Mouse (Mus musculus) spleen, adult 2 months (tissue): ENCODE measurements around the gene Col6a1. TPM values are rescaled to one million over a fixed set of nuclear protein-coding genes. Genes with fewer than 3 reads are reported as not detected.

ENCODE experiments used
- DNase-seq, 2 experiments: peaks; one replicate each; pipeline versions ENCODE4 v3.0.0 to v3.0.0-alpha.2; 2012 to 2021; ENCODE audit warnings: low spot score in 2 of 2, low read depth in 1 of 2
- H3K27ac ChIP-seq: fragments of 200-500 bp; 2 replicates; pipeline ENCODE4 v1.5.1; 2012; ENCODE audit warnings: low read length, inconsistent platforms; ENCODE audit not compliant: insufficient read depth
- H3K27me3 ChIP-seq: fragments of 200-500 bp; 2 replicates; pipeline ENCODE4 v1.6.1; 2012; ENCODE audit warnings: mild to moderate bottlenecking, moderate library complexity, low read length, inconsistent platforms; ENCODE audit not compliant: control insufficient read depth, insufficient read depth
- H3K36me3 ChIP-seq: fragments of 200-500 bp; 2 replicates; pipeline ENCODE4 v1.6.1; 2012; ENCODE audit warnings: mild to moderate bottlenecking, low read length, inconsistent platforms; ENCODE audit not compliant: control insufficient read depth, insufficient read depth
- H3K4me1 ChIP-seq: fragments of 200-500 bp; 2 replicates; pipeline ENCODE4 v1.6.1; 2011; ENCODE audit warnings: inconsistent platforms; ENCODE audit not compliant: control insufficient read depth, insufficient read depth, insufficient read length
- H3K4me3 ChIP-seq: fragments of 200-500 bp; 2 replicates; pipeline ENCODE4 v1.5.1; 2011; ENCODE audit warnings: mild to moderate bottlenecking, inconsistent platforms; ENCODE audit not compliant: insufficient read depth, insufficient read length; ENCODE audit errors: extremely low read depth
- CTCF ChIP-seq: fragments of 200-500 bp; IDR thresholded peaks from 2 replicates; pipeline ENCODE4 v1.5.1; 2011; ENCODE audit warnings: mild to moderate bottlenecking, inconsistent platforms; ENCODE audit not compliant: insufficient read depth, insufficient read length, insufficient replicate concordance; ENCODE audit errors: extremely low read depth
- POLR2A ChIP-seq: fragments of 200-500 bp; IDR thresholded peaks from 2 replicates; pipeline ENCODE4 v1.6.1; 2011; ENCODE audit warnings: low read depth, low read length, inconsistent platforms
- WGBS: fragments of 180-500 bp; shearing (Covaris S2); methylation state at CpG from one replicate; pipeline ENCODE4 v1.1.7; 2018; 5-methylcytosine and 5-hydroxymethylcytosine counted together
- polyA plus RNA-seq: library from polyadenylated mRNA; depleted of rRNA; stranded (reverse); fragments of >200 nt; gene quantifications from 2 replicates; pipeline ENCODE4 v1.2.3, GENCODE M21; 2012

Gene Col6a1
- polyA plus RNA-seq, 1 experiment: 14.3 TPM

GRCm38 (mm10) chr10:76699816-76700215 is 26.2 kb downstream of the Col6a1 start:
- no peak overlapping the region for H3K27ac ChIP-seq
- no peaks in the 10 kb centered on the region for H3K36me3 ChIP-seq
- no peak for DNase-seq
- 78% methylated on average over 7 of the region's 7 CpGs for WGBS
- H3K4me3 ChIP-seq: no peak overlapping the region
- TF ChIP-seq POLR2A (no peak), CTCF (no peak)
- H3K4me1 ChIP-seq: no peaks in the 10 kb centered on the region
- H3K27me3 ChIP-seq: no peaks in the 10 kb centered on the region

DNA sequence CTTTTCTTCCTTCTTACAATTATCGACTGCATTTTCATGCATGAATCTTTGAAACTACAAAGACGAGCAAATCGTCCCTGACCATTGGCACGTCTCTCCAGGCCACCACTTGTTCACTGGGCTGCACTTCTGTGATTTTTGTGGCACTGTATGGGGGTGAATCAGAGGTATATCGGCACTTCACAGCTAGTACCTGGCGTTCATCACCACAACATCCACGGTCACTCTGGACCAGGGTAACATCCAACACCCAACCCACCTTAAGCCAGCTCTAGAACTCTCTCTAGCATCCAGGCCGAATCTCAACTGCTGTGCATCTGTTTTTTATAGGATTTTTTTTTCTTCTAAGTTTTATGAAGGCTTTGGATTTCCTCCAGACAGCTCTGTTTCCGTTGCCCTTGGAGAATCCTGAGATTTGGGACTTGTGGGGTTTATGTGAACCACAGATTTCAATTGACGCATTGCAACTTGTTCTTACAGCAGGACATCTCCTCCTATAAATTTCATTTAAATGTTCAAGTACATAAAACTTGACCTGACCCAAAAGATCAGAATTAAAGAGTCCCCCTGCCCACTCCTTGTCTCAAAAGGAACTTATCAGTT is 30.6 kb downstream of the Col6a1 start:
- no peak for DNase-seq
- H3K27me3 ChIP-seq: no peaks in the 10 kb centered on the region
- no peak overlapping the region for H3K4me3 ChIP-seq
- H3K36me3 ChIP-seq: no peaks in the 10 kb centered on the region
- H3K4me1 ChIP-seq: no peaks in the 10 kb centered on the region
- WGBS: 79% methylated on average over 10 of the region's 10 CpGs
- no peak overlapping the region for H3K27ac ChIP-seq
- TF ChIP-seq CTCF (no peak), POLR2A (no peak)

GRCm38 (mm10) chr10:76694765-76695164 is 31.2 kb downstream of the Col6a1 start:
- H3K4me3 ChIP-seq: no peak overlapping the region
- H3K27me3 ChIP-seq: no peaks in the 10 kb centered on the region
- no peak overlapping the region for H3K27ac ChIP-seq
- TF ChIP-seq CTCF (no peak), POLR2A (no peak)
- 60% methylated on average over 7 of the region's 7 CpGs for WGBS
- no peaks in the 10 kb centered on the region for H3K4me1 ChIP-seq
- no peaks in the 10 kb centered on the region for H3K36me3 ChIP-seq
- DNase-seq: no peak

DNA sequence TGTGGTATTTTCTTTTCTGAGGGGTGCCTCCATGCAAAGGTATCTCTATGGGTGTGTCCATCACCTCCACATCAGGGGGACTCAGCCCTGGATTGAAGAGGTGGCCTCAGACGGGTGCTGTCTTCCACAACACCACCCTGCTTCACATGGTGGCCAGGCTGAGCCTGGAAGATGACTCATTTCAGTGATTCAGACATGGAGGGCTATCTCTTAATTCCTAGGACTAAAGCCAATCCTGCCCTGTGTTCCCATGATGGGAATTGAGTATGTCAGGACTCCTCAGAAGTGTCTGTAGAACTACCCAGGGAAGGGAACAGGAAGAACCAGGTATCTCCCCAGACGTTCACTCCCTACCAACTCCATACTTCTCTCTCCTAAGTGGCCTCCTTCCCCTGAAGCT is 32.5 kb downstream of the Col6a1 start:
- no peak for DNase-seq
- 68% methylated on average over 2 of the region's 2 CpGs for WGBS
- Histone ChIP-seq H3K27me3 (no peaks in the 10 kb centered on the region), H3K4me3 (no peak overlapping the region), H3K27ac (no peak overlapping the region), H3K4me1 (no peaks in the 10 kb centered on the region), H3K36me3 (no peaks in the 10 kb centered on the region)
- TF ChIP-seq CTCF: no peak
- no peak for TF ChIP-seq POLR2A

DNA sequence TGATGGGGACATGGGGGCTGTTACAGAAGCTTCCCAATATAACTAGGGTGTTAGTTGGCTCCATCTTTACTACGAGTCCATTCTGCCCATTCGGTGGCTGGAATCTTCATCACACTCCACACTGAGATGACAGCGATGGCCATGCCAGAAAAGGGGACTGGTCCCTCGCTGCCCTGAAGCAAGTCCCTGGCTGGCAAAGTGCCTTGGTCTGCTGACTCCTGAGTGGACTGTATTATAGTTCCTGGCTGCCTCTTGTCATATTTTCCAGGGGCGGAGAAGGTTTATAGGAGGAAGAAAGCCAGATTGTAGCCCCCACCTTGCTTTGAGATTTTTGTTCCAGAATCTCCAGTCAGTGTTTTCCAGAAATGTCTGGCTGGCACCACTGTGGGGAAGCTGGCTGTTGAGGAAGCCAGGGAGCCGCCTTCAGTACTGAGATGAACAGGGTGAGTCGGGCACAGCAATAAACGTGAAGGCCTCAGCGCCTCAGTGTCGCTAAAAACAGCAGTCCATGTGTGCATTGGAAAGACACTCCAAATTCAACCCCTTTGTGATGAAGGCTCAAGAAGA is 40.4 kb downstream of the Col6a1 start:
- no peak overlapping the region for H3K27ac ChIP-seq
- no peak for DNase-seq
- WGBS: 90% methylated on average over 10 of the region's 10 CpGs
- no peaks in the 10 kb centered on the region for H3K4me1 ChIP-seq
- no peak overlapping the region for H3K4me3 ChIP-seq
- TF ChIP-seq CTCF (no peak), POLR2A (no peak)
- no peaks in the 10 kb centered on the region for H3K27me3 ChIP-seq
- H3K36me3 ChIP-seq: no peaks in the 10 kb centered on the region

GRCm38 (mm10) chr10:76683977-76684376 is 42.0 kb downstream of the Col6a1 start:
- no peak for DNase-seq
- Histone ChIP-seq H3K27ac (no peak overlapping the region), H3K27me3 (no peaks in the 10 kb centered on the region), H3K36me3 (no peaks in the 10 kb centered on the region), H3K4me1 (no peaks in the 10 kb centered on the region), H3K4me3 (no peak overlapping the region)
- 93% methylated on average over 12 of the region's 12 CpGs for WGBS
- TF ChIP-seq POLR2A: no peak
- TF ChIP-seq CTCF: no peak

DNA sequence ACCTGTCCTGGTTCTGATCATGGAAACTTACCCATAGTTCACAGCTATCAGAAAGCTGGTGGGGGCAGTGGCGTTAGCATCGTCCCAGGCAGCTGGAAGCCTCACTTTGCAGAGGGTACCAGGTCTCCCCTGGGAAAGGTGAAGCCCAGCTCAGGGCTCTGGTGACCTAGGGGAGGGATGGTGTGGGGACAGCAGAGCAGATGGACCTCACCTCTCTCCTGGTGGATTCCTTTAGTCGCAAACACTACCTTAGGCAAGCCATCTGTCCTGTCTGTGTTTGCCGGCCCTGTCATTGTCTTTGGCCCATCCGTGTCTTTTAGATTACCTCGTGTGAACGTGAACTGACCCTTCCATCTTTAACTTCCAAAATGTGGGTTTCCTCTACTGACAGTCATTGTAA is 42.5 kb downstream of the Col6a1 start:
- Histone ChIP-seq H3K4me1 (no peaks in the 10 kb centered on the region), H3K36me3 (no peaks in the 10 kb centered on the region), H3K4me3 (no peak overlapping the region), H3K27ac (no peak overlapping the region), H3K27me3 (no peaks in the 10 kb centered on the region)
- TF ChIP-seq CTCF (no peak), POLR2A (no peak)
- 80% methylated on average over 7 of the region's 7 CpGs for whole genome bisulfite sequencing
- no peak for DNase-seq
